Mouse (Mus musculus): ENCODE measurements around the gene Cfap54.

DNA sequence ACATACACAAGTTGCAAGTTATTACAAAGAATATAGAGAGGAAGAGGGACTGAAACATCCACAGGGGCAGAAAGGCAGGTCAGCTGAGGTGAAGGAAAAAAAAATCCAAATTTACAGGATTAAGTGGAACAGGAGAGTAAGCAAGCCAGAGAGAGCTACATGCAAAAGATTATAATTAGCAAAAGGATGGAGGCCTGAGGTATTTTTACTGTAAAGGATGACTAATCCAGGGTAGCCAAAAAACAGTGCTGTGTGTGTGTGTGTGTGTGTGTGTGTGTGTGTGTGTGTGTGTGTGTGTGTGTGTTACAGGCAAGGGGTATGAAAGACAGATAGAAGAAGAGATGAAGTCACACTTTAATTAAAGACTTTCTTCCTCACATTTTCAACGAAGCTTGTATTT is 47.9 kb upstream of the Cfap54 start:
- TF ChIP-seq CTCF (IDR thresholded peaks at IDR 0.05; ENCODE audit: low read depth) (no peak), EP300 (IDR thresholded peaks at IDR 0.05; ENCODE audit: low read depth) (no peak)

All from liver, postnatal 0 days (tissue).